Mouse (Mus musculus) myocyte (in vitro differentiated cells): ENCODE measurements around the gene Kif1c.

ENCODE experiments used
- MAX ChIP-seq: IDR thresholded peaks from one replicate; pipeline ENCODE4 v1.6.1; 2011; ENCODE audit warnings: low read depth, mild to moderate bottlenecking, control low read depth
- POLR2A ChIP-seq: IDR thresholded peaks from one replicate; pipeline ENCODE4 v1.6.1; 2011; ENCODE audit warnings: low read depth, mild to moderate bottlenecking, control low read depth, moderate library complexity; ENCODE audit not compliant: insufficient read length
- POLR2AphosphoS2 ChIP-seq: IDR thresholded peaks from one replicate; pipeline ENCODE4 v1.6.1; 2011; ENCODE audit warnings: low read depth, control low read depth; ENCODE audit not compliant: insufficient read length
- REST ChIP-seq: IDR thresholded peaks from one replicate; pipeline ENCODE4 v1.6.1; 2011; ENCODE audit warnings: mild to moderate bottlenecking, control low read depth, moderate library complexity; ENCODE audit not compliant: insufficient read depth, insufficient read length
- TCF12 ChIP-seq: IDR thresholded peaks from one replicate; pipeline ENCODE4 v1.6.1; 2011; ENCODE audit warnings: mild to moderate bottlenecking, control low read depth; ENCODE audit not compliant: poor library complexity, insufficient read depth, severe bottlenecking
- USF1 ChIP-seq: IDR thresholded peaks from one replicate; pipeline ENCODE4 v1.6.1; 2011; ENCODE audit warnings: low read depth, mild to moderate bottlenecking, control low read depth, moderate library complexity

- TF ChIP-seq POLR2A (no peak), MAX (no peak), TCF12 (no peak), POLR2AphosphoS2 (no peak), USF1 (no peak), REST (no peak)
These were observed 54.1 kb downstream of the Kif1c start for GRCm38 (mm10) chr11:70754476-70754875.
